Mouse (Mus musculus): Measurements from ENCODE around the gene Pgm5. TPM values are rescaled to one million over a fixed set of nuclear protein-coding genes. Genes with fewer than 3 reads are reported as not detected.
A peak's percentile ranks its signal among the peaks of the same experiment; 100 is the strongest.
"Not testable (repeated sequence)": the region's sequence is repeated elsewhere in the genome, so short reads cannot be mapped to it uniquely, and the experiment has no call there.

The Pgm5 gene
- polyA plus RNA-seq, 1 experiment from 2014 or later = 7.3 TPM

DNA sequence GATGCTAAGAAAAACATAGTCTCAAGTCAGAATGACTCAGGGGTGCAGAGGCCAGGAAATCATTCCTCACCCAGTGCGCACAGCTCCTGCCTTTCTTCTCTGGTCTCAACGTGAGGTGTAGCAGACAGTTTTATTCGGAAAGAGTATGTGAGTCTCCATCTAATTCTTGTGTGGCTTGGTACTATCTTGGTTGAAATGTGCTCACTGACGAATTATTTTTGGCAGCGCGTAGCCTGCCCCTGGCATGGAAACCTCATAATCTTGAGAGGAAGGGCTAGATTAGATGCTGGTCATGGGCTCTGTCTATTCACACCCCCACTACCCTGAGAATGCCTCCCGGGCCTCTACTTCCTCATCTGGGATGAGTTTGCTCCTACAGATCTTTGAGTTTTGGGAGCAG is 153.6 kb downstream of the Pgm5 start:
- Histone ChIP-seq H3K36me3 (no peaks in the 10 kb centered on the region), H3K4me2 (replicated peaks) (no peak overlapping the region), H3K4me1 (replicated peaks) (0 out of 2 replicates have a peak, but pooled peaks cover 2% of the 10 kb centered on the region), H3K4me3 (replicated peaks) (no peak overlapping the region), H3K27me3 (replicated peaks) (no peaks in the 10 kb centered on the region), H3K9me3 (no peaks in the 10 kb centered on the region), H3K27ac (no peak overlapping the region), H3K9ac (no peak overlapping the region)
- WGBS = 74% methylated on average over 7 of the region's 7 CpGs
- ATAC-seq = no peak

DNA sequence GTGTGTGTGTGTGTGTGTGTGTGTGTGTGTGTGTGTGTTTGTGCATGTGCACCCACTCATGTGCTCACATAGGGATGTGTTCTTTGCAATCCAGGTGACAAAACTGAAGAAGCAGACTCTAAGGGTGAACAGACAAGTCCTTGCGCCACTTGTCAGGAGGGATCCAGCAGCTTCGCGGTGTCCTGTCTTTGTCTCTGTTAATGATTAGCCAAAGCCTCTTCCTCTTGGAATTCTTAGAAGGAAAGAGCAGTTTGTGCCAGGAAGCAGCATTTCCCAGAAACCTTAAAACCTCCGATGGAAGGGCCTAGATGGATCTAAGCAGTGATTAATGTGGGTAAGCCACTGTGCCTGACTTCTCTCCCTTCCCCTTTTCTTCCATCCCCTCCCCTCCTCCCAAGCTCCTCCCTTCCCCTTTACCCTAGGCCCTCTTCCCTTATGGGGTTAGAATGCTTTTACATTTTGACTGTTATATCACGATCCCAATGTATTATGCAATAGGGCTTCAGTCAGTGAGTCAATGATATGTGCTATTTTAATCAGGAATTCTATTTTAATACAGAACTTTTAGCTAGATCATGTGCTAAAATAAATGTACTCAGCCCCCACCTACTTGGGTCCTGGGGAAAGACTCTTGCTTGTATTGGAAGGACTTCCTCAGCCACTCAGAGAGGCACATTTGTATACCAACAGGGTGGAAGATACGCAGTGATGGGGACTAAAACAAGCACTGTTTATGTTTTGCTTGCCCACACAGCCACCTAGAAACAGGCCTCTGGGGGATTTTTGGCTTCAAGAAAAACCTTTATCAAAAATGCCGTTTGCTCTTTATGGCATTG is 154.4 kb downstream of the Pgm5 start:
- Histone ChIP-seq H3K27ac (no peak overlapping the region), H3K36me3 (no peaks in the 10 kb centered on the region), H3K4me3 (replicated peaks) (no peak overlapping the region), H3K4me2 (replicated peaks) (no peak overlapping the region), H3K9ac (no peak overlapping the region), H3K4me1 (replicated peaks) (0 out of 2 replicates have a peak, but pooled peaks cover 2% of the 10 kb centered on the region), H3K9me3 (no peaks in the 10 kb centered on the region), H3K27me3 (replicated peaks) (no peaks in the 10 kb centered on the region)
- ATAC-seq = peak; percentile 65
- 57% methylated on average over 7 of the region's 7 CpGs for WGBS

DNA sequence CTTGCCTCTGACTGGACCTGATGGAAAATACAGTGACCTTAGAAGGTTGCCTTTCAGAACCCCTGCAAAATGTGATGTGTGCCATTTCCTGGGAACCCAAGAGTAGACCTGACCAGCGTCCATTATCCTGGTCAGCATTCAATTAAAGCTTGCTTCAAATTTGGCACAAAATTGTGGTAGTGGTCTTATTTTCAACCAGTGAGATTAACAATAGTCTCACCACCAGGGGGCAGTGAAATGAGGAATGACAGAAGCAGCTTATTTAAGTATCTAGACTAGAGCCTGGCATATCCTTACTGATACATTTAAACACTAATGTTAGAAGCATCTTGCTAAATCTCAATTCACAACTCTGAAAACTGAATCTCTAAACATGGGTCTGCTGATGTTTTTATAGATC is 156.3 kb downstream of the Pgm5 start:
- ATAC-seq = no peak; the same call in 1 of the 2 replicates
- WGBS = 80% methylated on average over 1 of the region's 1 CpGs
- Histone ChIP-seq H3K27me3 (replicated peaks) (no peaks in the 10 kb centered on the region), H3K9me3 (no peaks in the 10 kb centered on the region), H3K27ac (no peak overlapping the region), H3K36me3 (no peaks in the 10 kb centered on the region), H3K4me1 (replicated peaks) (0 out of 2 replicates have a peak, but pooled peaks cover 2% of the 10 kb centered on the region), H3K4me2 (replicated peaks) (no peak overlapping the region), H3K9ac (no peak overlapping the region), H3K4me3 (replicated peaks) (no peak overlapping the region)

DNA sequence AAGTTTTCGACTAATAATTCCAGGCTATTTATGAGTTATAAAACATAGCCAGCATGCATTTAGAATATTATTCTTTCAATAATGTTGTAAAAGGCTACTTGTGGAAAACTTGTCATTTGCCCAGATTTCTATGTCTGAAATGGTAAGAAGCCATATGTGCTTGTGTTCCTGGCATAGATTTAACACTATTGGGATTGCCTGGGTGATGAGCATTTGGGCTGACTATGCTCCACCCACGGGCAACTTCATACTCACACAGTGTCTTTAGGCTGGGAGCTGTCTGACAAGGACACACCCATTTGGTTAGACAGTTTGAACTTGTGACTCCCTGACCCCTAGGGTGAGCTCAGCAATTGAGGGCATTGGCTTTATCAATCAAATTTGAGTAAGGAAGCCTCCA is 157.3 kb downstream of the Pgm5 start:
- Histone ChIP-seq H3K9ac (no peak overlapping the region), H3K27me3 (replicated peaks) (no peaks in the 10 kb centered on the region), H3K36me3 (no peaks in the 10 kb centered on the region), H3K4me1 (replicated peaks) (0 out of 2 replicates have a peak, but pooled peaks cover 2% of the 10 kb centered on the region), H3K9me3 (no peaks in the 10 kb centered on the region), H3K4me2 (replicated peaks) (no peak overlapping the region), H3K27ac (no peak overlapping the region), H3K4me3 (replicated peaks) (no peak overlapping the region)
- WGBS = 75% methylated on average over 2 of the region's 2 CpGs
- ATAC-seq = no peak

DNA sequence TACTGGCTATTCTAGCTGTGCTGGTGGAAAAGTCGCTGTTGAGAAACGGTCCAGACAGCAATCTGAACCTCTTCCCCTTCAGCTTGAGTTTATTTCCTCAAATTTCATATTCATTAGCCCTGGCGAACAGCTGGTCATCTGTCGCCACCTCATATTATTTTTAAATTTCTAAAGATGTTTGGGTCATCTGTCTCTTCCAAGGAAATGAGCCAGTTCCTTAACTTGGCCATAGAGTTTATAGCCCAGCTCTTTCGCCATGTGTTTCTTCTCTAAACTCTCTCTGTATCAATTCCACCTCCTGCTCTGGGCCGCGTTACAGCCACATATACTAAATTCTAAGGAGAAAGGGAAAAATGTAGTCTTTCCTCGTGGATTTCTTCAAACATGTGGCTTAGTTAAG is 158.0 kb downstream of the Pgm5 start:
- ATAC-seq = no peak
- 51% methylated on average over 8 of the region's 8 CpGs for whole genome bisulfite sequencing
- H3K9me3 ChIP-seq = no peaks in the 10 kb centered on the region
- 0 out of 2 replicates have a peak, but pooled peaks cover 4% of the 10 kb centered on the region for H3K4me1 ChIP-seq (replicated peaks)
- H3K27ac ChIP-seq = no peak overlapping the region
- no peaks in the 10 kb centered on the region for H3K36me3 ChIP-seq
- no peak overlapping the region for H3K4me3 ChIP-seq (replicated peaks)
- H3K9ac ChIP-seq = no peak overlapping the region
- no peak overlapping the region for H3K4me2 ChIP-seq (replicated peaks)
- H3K27me3 ChIP-seq (replicated peaks) = no peaks in the 10 kb centered on the region

DNA sequence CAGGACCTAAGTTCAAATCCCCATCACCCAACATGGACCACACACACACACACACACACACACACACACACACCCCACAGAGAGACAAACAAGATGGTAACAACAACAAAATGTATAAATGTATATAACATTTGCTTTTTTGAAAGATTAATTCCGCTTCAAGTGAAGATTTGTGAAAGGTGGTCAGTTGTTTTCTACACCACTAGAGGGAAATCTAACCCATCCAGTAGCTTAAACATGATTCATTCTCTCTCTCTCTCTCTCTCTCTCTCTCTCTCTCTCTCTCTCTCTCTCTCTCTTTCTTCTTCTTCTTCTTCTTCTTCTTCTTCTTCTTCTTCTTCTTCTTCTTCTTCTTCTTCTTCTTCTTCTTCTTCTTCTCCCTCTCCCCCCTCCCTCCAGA is 158.5 kb downstream of the Pgm5 start:
- H3K9ac ChIP-seq; H3K27ac ChIP-seq; H3K36me3 ChIP-seq; H3K4me1 ChIP-seq (replicated peaks); ATAC-seq; H3K4me2 ChIP-seq (replicated peaks); H3K4me3 ChIP-seq (replicated peaks); H3K9me3 ChIP-seq; H3K27me3 ChIP-seq (replicated peaks): not testable (repeated sequence)
- WGBS = 82% methylated on average over 1 of the region's 1 CpGs

DNA sequence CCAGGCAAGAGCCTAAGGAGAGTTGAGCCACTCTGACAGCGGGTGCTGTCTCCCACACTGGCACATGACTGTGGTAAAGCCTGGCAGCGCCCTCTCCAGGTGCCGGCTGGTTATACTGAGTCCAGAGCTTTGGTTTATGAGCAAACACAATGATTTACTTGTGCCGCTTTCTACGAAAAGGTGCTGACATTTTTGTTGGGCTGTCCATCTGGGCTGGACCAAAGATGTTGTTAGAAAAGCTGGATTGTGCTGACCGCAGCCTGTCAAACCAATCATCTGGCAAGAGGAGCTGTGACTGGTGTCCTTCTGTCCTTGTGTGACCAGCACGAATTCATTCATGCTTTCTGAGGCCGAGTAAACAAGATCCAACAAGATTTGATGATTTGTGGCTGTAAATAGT is 159.9 kb downstream of the Pgm5 start:
- Histone ChIP-seq H3K27ac (no peak overlapping the region), H3K9me3 (no peaks in the 10 kb centered on the region), H3K4me3 (replicated peaks) (no peak overlapping the region), H3K9ac (no peak overlapping the region), H3K27me3 (replicated peaks) (no peaks in the 10 kb centered on the region), H3K36me3 (no peaks in the 10 kb centered on the region), H3K4me1 (replicated peaks) (0 out of 2 replicates have a peak, but pooled peaks cover 2% of the 10 kb centered on the region), H3K4me2 (replicated peaks) (no peak overlapping the region)
- WGBS = 66% methylated on average over 8 of the region's 8 CpGs
- no peak for ATAC-seq

DNA sequence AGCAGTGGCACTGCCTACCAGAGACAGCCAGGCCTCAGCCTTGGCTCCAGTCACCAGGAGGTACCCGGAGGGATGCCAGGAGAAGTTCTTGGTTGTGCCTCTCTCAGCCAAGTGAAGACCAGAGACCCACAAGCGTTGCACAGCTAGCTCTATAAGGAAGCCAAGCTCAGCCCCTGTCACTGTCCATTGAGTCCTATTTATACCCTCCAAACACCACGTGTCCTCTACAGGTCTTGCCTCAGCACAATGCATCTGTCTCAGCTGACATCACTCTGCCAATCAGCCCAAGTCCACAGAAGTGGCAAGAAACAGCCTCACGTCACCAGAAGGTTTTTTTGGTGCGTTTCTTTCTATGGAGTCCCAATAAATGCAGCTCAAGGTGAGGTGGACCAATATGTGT is 161.0 kb downstream of the Pgm5 start:
- ATAC-seq = no peak
- Histone ChIP-seq H3K9me3 (no peaks in the 10 kb centered on the region), H3K4me3 (replicated peaks) (no peak overlapping the region), H3K27me3 (replicated peaks) (no peaks in the 10 kb centered on the region), H3K9ac (no peak overlapping the region), H3K4me2 (replicated peaks) (no peak overlapping the region), H3K27ac (no peak overlapping the region), H3K36me3 (no peaks in the 10 kb centered on the region), H3K4me1 (replicated peaks) (0 out of 2 replicates have a peak, but pooled peaks cover 2% of the 10 kb centered on the region)
- WGBS = 85% methylated on average over 5 of the region's 5 CpGs

DNA sequence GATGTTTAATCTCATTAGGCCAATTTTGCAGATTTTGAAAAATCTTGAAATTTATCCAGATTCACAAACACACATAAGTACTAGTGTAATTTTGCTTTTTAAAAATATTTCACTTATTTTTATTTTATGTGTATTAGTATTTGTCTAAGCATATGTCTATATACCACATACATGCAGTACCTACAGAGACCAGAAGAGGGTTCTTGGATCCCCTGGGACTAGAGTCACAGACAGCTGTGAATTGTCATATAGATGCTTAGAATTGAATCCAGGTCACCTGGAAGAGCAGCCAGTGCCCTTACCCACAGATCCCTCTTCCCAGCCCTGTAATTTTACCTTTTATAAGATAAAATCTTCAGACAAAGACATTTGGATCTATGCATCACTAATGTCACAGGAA is 161.7 kb downstream of the Pgm5 start:
- Histone ChIP-seq H3K4me2 (replicated peaks) (no peak overlapping the region), H3K9ac (no peak overlapping the region), H3K27ac (no peak overlapping the region), H3K4me1 (replicated peaks) (0 out of 2 replicates have a peak, but pooled peaks cover 2% of the 10 kb centered on the region), H3K36me3 (no peaks in the 10 kb centered on the region), H3K9me3 (no peaks in the 10 kb centered on the region), H3K4me3 (replicated peaks) (no peak overlapping the region), H3K27me3 (replicated peaks) (no peaks in the 10 kb centered on the region)
- no peak for ATAC-seq

DNA sequence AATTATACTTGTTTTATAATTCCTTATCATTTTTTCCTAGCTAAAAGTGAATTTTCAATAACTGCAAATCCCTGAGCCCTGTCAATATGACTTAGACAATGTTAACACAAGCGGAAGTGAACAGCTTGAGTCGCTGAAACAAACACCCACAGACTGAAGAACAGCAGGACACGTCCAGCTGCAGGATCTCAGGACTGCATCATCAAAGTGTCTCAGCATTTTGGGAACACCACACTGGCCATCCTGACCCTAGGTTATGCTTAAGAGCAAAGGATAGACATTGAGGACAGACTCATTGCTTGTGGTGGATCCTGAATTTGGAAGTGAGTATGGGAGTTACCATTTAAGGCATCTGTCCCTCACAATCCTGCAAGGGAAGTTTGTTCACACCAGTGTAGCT is 162.5 kb downstream of the Pgm5 start:
- H3K4me2 ChIP-seq (replicated peaks) = no peak overlapping the region
- no peaks in the 10 kb centered on the region for H3K36me3 ChIP-seq
- no peak overlapping the region for H3K9ac ChIP-seq
- no peaks in the 10 kb centered on the region for H3K27me3 ChIP-seq (replicated peaks)
- 0 out of 2 replicates have a peak, but pooled peaks cover 2% of the 10 kb centered on the region for H3K4me1 ChIP-seq (replicated peaks)
- 54% methylated on average over 3 of the region's 3 CpGs for WGBS
- H3K27ac ChIP-seq = no peak overlapping the region
- H3K4me3 ChIP-seq (replicated peaks) = no peak overlapping the region
- no peaks in the 10 kb centered on the region for H3K9me3 ChIP-seq
- no peak for ATAC-seq

DNA sequence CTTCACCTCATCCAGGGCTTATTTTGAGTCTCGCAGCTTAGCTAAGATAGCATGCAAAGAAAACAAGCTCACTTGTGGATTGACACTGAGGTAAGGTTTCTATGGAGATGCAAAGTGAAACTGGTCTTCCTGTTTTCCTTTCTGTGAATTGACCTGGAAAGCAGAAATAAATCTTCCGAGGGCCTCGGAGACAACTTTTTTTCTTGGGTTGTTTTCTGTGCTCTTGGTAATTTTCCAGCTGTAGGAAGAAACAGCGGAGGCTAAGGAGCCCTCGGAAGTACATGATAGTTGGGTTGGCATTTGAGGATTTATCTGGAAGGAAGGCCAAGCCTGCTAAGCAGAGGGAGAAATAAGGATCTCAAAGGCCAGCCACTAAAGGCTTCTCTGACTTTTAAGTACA is 163.0 kb downstream of the Pgm5 start:
- Histone ChIP-seq H3K4me1 (replicated peaks) (0 out of 2 replicates have a peak, but pooled peaks cover 2% of the 10 kb centered on the region), H3K27me3 (replicated peaks) (no peaks in the 10 kb centered on the region), H3K9ac (no peak overlapping the region), H3K4me2 (replicated peaks) (no peak overlapping the region), H3K9me3 (no peaks in the 10 kb centered on the region), H3K27ac (no peak overlapping the region), H3K4me3 (replicated peaks) (no peak overlapping the region), H3K36me3 (no peaks in the 10 kb centered on the region)
- 50% methylated on average over 5 of the region's 5 CpGs for WGBS
- ATAC-seq = no peak

DNA sequence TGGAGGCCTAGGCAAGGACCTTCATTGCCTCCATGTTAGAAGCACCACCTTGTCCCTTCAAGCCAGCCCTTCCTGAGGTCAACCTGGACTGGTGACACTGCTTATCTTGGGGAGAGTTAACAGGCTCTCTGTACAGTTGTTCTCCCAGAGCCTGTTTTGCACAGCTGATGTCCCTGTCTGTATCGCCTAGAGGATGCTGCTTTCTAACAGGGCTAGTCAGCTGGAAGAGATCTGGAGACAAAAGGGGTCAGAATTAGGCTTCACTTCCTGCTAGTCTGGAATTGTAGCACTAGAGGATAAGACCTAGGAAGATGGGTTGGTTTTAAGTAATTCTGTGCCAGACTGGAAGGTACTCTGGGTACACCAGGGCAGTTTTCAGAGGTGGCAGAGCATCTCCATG is 163.7 kb downstream of the Pgm5 start:
- Histone ChIP-seq H3K36me3 (no peaks in the 10 kb centered on the region), H3K4me1 (replicated peaks) (0 out of 2 replicates have a peak, but pooled peaks cover 2% of the 10 kb centered on the region), H3K9me3 (no peaks in the 10 kb centered on the region), H3K4me2 (replicated peaks) (no peak overlapping the region), H3K27ac (no peak overlapping the region), H3K27me3 (replicated peaks) (no peaks in the 10 kb centered on the region), H3K9ac (no peak overlapping the region), H3K4me3 (replicated peaks) (no peak overlapping the region)
- WGBS = 67% methylated on average over 1 of the region's 1 CpGs
- ATAC-seq = no peak

DNA sequence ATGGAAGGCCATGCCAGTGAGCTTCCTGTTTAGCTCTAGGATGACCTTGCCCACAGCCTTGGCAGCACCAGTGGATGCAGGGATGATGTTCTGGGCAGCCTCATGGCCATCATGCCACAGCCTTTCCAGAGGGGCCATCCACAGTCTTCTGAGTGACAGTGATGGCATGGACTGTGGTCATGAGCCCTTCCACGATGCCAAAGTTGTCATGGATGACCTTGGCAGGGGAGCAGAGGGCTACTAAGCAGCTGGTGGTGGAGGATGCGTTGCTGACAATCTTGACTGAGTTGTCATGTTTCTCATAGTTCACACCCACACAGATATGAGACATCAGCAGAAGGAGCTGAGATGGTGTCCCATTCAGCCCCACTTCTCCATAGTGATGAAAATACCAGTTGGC is 169.0 kb downstream of the Pgm5 start:
- no peaks in the 10 kb centered on the region for H3K9me3 ChIP-seq
- H3K4me2 ChIP-seq (replicated peaks) = no peak overlapping the region
- H3K9ac ChIP-seq = no peak overlapping the region
- WGBS = 94% methylated on average over 2 of the region's 2 CpGs
- no peaks in the 10 kb centered on the region for H3K4me1 ChIP-seq (replicated peaks)
- H3K4me3 ChIP-seq (replicated peaks) = no peak overlapping the region
- H3K27me3 ChIP-seq (replicated peaks) = no peaks in the 10 kb centered on the region
- ATAC-seq = no peak
- H3K27ac ChIP-seq = no peak overlapping the region
- H3K36me3 ChIP-seq = no peaks in the 10 kb centered on the region

All from intestine, embryonic 15.5 days (tissue).